Mouse (Mus musculus) brain, embryonic 14.5 days (tissue): ENCODE measurements at regions not wholly inside any gene's neighbourhood (a gene's known extent, or its start where the extent isn't known, plus 50 kb on each side); places are given as distances from the start of the nearest gene placed in this dataset.

ENCODE experiments used
- CTCF ChIP-seq: fragments of 200-500 bp; IDR thresholded peaks from 2 replicates; pipeline ENCODE4 v1.5.1; 2012; ENCODE audit warnings: inconsistent platforms, mild to moderate bottlenecking, moderate library complexity, borderline replicate concordance; ENCODE audit not compliant: insufficient read depth, insufficient read length; ENCODE audit errors: extremely low read depth
- POLR2A ChIP-seq: fragments of 200-500 bp; IDR thresholded peaks from 2 replicates; pipeline ENCODE4 v1.6.1; 2012; ENCODE audit warnings: mild to moderate bottlenecking, inconsistent platforms, borderline replicate concordance; ENCODE audit not compliant: poor library complexity, insufficient read depth, insufficient read length, severe bottlenecking; ENCODE audit errors: extremely low read depth

DNA sequence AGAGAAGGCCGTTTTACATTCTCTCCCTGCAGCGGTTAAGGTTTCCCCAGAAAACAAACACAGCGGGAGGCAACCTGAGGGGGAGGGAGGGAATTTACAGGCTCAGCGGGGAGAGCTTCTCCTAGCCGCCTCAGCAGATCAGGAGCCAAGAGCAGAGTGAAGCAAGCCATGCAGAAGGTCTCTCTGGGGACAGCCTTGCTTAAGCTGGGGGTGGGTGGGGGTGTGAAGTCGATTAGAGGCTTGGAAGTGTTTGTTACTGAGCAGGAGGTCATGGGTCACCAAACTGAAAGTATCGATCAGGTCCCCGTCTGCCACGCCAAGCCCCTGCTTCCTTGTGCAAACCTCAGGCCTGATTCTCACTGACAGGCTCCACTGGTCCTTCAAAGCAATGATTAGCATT lies 58.7 kb upstream of the Nfasc start:
- TF ChIP-seq POLR2A (no peak), CTCF (no peak)
